8 mouse cellular contexts compared by ENCODE assay signal in genomic region chr8:80314826-80315225, GRCm38 (mm10).
DNase-seq lines count a peak whose midpoint lies in the region; ATAC-seq lines count a peak whose summit lies in the region.

No protein-coding gene starts in this region.

- H3K9me3 ChIP-seq in embryonic facial prominence, embryonic 10.5 days = no peaks in the 10 kb centered on the region
- H3K9me3 ChIP-seq in hindbrain, embryonic 16.5 days (ENCODE audit: control insufficient read depth, low read length) = no peaks in the 10 kb centered on the region
- no peaks in the 10 kb centered on the region for H3K9me3 ChIP-seq in liver, embryonic 11.5 days (ENCODE audit: control insufficient read depth, low read length)
- H3K9me3 ChIP-seq in neural tube, embryonic 11.5 days (ENCODE audit: control insufficient read depth, low read length) = no peaks in the 10 kb centered on the region

- no peaks in the 10 kb centered on the region for H3K36me3 ChIP-seq in embryonic facial prominence, embryonic 10.5 days (replicated peaks)
- no peaks in the 10 kb centered on the region for H3K36me3 ChIP-seq in hindbrain, embryonic 16.5 days (ENCODE audit: control insufficient read depth, insufficient read depth, low read length)
- no peaks in the 10 kb centered on the region for H3K36me3 ChIP-seq in liver, embryonic 11.5 days (ENCODE audit: control insufficient read depth, insufficient read depth, low read length)
- H3K36me3 ChIP-seq in neural tube, embryonic 11.5 days (ENCODE audit: control insufficient read depth, insufficient read depth, low read length) = no peaks in the 10 kb centered on the region

- 10% methylated on average over 7 of the region's 7 CpGs for WGBS in embryonic facial prominence, embryonic 10.5 days
- WGBS in hindbrain, embryonic 16.5 days = 1% methylated on average over 7 of the region's 7 CpGs
- 15% methylated on average over 7 of the region's 7 CpGs for WGBS in liver, embryonic 11.5 days
- WGBS in neural tube, embryonic 11.5 days = 6% methylated on average over 7 of the region's 7 CpGs

- peak overlapping the region; percentile 43; the same call in 1 of the 2 replicates for H3K4me3 ChIP-seq in embryonic facial prominence, embryonic 10.5 days
- peak overlapping the region; percentile 24 for H3K4me3 ChIP-seq in hindbrain, embryonic 16.5 days (ENCODE audit: low read length)
- no peak overlapping the region for H3K4me3 ChIP-seq in liver, embryonic 11.5 days (ENCODE audit: low read depth, low read length)
- no peak overlapping the region for H3K4me3 ChIP-seq in neural tube, embryonic 11.5 days (ENCODE audit: low read depth, low read length)

- H3K27ac ChIP-seq in embryonic facial prominence, embryonic 10.5 days (replicated peaks) = peak overlapping the region; percentile 67
- H3K27ac ChIP-seq in hindbrain, embryonic 16.5 days (ENCODE audit: low read depth, low read length) = peak overlapping the region; percentile 27; the same call in 1 of the 2 replicates
- H3K27ac ChIP-seq in liver, embryonic 11.5 days (ENCODE audit: low read depth, low read length) = no peak overlapping the region
- no peak overlapping the region for H3K27ac ChIP-seq in neural tube, embryonic 11.5 days (ENCODE audit: low read depth, low read length)

- peaks cover 46% of the 10 kb centered on the region for H3K4me1 ChIP-seq in embryonic facial prominence, embryonic 10.5 days
- H3K4me1 ChIP-seq in hindbrain, embryonic 16.5 days (ENCODE audit: control insufficient read depth, insufficient read depth, low read depth, low read length) = peaks cover 20% of the 10 kb centered on the region
- H3K4me1 ChIP-seq in liver, embryonic 11.5 days (replicated peaks; ENCODE audit: control insufficient read depth, insufficient read depth, low read length) = peaks cover 21% of the 10 kb centered on the region
- peaks cover 8% of the 10 kb centered on the region; the same call in 1 of the 2 replicates for H3K4me1 ChIP-seq in neural tube, embryonic 11.5 days (ENCODE audit: control insufficient read depth, insufficient read depth, low read length)

- 0 out of 2 replicates have a peak overlapping the region, but pooled peaks have one; percentile 13 for H3K9ac ChIP-seq in hindbrain, embryonic 16.5 days (ENCODE audit: low read depth, low read length)
- no peak overlapping the region for H3K9ac ChIP-seq in liver, embryonic 11.5 days (ENCODE audit: low read depth, low read length)
- H3K9ac ChIP-seq in neural tube, embryonic 11.5 days (ENCODE audit: low read length) = no peak overlapping the region

- peaks cover 66% of the 10 kb centered on the region for H3K27me3 ChIP-seq in embryonic facial prominence, embryonic 10.5 days (replicated peaks; ENCODE audit: low read depth, poor library complexity, severe bottlenecking)
- H3K27me3 ChIP-seq in hindbrain, embryonic 16.5 days (replicated peaks; ENCODE audit: control insufficient read depth, insufficient read depth, low read length) = no peaks in the 10 kb centered on the region
- no peaks in the 10 kb centered on the region for H3K27me3 ChIP-seq in liver, embryonic 11.5 days (replicated peaks; ENCODE audit: control insufficient read depth, insufficient read depth, low read length)
- no peaks in the 10 kb centered on the region for H3K27me3 ChIP-seq in neural tube, embryonic 11.5 days (ENCODE audit: control insufficient read depth, insufficient read depth, low read length)

- DNase-seq in layer of hippocampus, postnatal 10 days (ENCODE audit: low spot score in 2 of 2) = peak; percentile 7 to 20
- DNase-seq in layer of hippocampus, adult 9-10 months (ENCODE audit: low spot score) = no peak
- peak; percentile 82 for DNase-seq in embryonic facial prominence, embryonic 10.5 days (ENCODE audit: low spot score)
- DNase-seq in liver, embryonic 11.5 days (ENCODE audit: low spot score) = peak; percentile 45
- peak; percentile 73 for DNase-seq in neural tube, embryonic 11.5 days (ENCODE audit: low spot score)
- no peak for DNase-seq in thymus, postnatal 10 days (ENCODE audit: low spot score in 2 of 2)

- H3K4me2 ChIP-seq in hindbrain, embryonic 16.5 days (ENCODE audit: low read length) = peak overlapping the region; percentile 59
- peak overlapping the region; percentile 46 for H3K4me2 ChIP-seq in liver, embryonic 11.5 days
- peak overlapping the region; percentile 39 for H3K4me2 ChIP-seq in neural tube, embryonic 11.5 days (ENCODE audit: low read depth)

- peak; percentile 63 for ATAC-seq in hindbrain, embryonic 16.5 days
- peak; percentile 36; the same call in 1 of the 2 replicates for ATAC-seq in liver, embryonic 11.5 days (replicated peaks; ENCODE audit: low FRiP score)
- peak; percentile 66 for ATAC-seq in neural tube, embryonic 11.5 days (ENCODE audit: insufficient read depth, low FRiP score, low TSS enrichment)
- ATAC-seq in inflammation-experienced regulatory T-cells, adult 6 months = no peak

Comparison
In these comparisons a context has a peak if more than half of its experiments do, and no peak if none do; other contexts are left out.
1. DNase-seq: peak in layer of hippocampus, postnatal 10 days (2 of 2), embryonic facial prominence, embryonic 10.5 days (single experiment), liver, embryonic 11.5 days (single experiment) and neural tube, embryonic 11.5 days (single experiment); none in layer of hippocampus, adult 9-10 months (single experiment) and thymus, postnatal 10 days (0 of 2).
2. H3K27ac ChIP-seq: peak in embryonic facial prominence, embryonic 10.5 days (single experiment) and hindbrain, embryonic 16.5 days (single experiment); none in liver, embryonic 11.5 days (single experiment) and neural tube, embryonic 11.5 days (single experiment).
3. H3K4me3 ChIP-seq: peak in embryonic facial prominence, embryonic 10.5 days (single experiment) and hindbrain, embryonic 16.5 days (single experiment); none in liver, embryonic 11.5 days (single experiment) and neural tube, embryonic 11.5 days (single experiment).
4. Peak in every context shown above with its lines, with median percentiles within 50 percentile points of each other: H3K4me2 ChIP-seq.